Mouse (Mus musculus): Measurements from ENCODE around the gene Dstyk.

GRCm38 (mm10) chr1:132388813-132389803 is 28.2 kb upstream of the Dstyk start:
- TF ChIP-seq CTCF (IDR thresholded peaks at IDR 0.05; ENCODE audit: extremely low read depth, insufficient read length, insufficient replicate concordance, low read depth, low read length), result no peak
- no peak for TF ChIP-seq POLR2A (IDR thresholded peaks at IDR 0.05; ENCODE audit: low read depth, low read length)

Data from small intestine, adult 2 months (tissue).